Mouse (Mus musculus) urinary bladder, postnatal 36 days (tissue): ENCODE results near the gene Tmem129.

Experiments
- DNase-seq, 2 experiments: peaks; one replicate each; pipeline ENCODE4 v3.0.0; 2022; ENCODE audit warnings: low spot score in 2 of 2, mixed read lengths in 1 of 2

The Tmem129 gene

GRCm38 (mm10) chr5:33651017-33651416 lies 7.2 kb downstream of the Tmem129 start:
- DNase-seq, result no peak

DNA sequence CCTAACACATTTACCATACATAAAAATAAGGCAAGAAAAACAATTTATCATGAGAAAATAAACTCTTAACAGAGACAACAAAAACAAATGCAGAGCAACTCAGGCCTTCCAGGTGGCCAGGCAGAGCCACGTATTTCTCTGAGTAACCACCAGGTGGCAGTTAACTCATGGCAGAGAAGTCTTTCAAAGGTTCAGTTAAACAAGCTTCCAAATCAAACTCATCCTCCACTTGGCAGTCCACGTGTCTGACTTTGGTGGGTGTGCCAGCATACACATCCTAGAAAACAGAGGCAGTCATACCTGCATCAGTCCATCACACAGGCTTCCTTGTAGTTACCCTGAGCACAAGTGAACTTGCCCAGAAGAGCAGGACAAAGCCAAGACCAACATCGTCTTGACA lies 17.6 kb downstream of the Tmem129 start:
- DNase-seq, result peak in 1 of 2 experiments; percentile 27

GRCm38 (mm10) chr5:33638826-33639225 lies 19.4 kb downstream of the Tmem129 start:
- DNase-seq, result no peak

DNA sequence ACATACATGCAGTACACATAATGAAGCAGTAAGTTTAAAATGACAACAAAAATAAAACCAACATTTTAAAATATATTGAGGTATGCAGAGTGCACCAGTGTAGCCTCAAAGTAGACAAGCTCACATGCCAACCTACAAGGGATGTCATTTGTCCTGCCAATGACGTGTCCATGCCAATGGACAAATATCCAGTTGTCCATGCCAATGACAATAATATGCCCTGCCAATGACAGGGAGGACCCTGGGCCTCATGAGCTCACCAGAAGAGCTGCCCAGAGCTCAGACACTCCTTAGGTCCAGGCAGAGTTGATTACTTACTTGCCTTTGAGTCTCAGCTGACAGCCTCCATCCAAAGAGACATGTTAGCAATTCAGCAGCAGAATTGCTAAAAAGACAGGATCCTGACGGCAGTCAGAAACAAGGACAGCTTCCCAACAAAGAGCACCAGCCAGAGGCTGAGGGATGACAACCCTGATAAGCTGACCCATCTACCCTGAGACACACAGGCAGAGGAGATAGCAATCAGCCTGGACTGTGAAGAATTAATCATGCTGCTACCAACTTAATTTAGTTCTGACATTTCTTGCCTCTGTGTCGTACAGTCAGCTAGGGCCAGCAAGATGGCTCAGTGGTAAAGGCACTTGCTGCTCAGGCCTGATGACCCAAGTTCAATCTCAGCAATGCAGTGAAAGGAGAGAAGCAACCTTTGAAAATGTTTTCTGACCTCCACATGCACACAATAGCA lies 20.4 kb downstream of the Tmem129 start:
- no peak for DNase-seq

- DNase-seq, result no peak
Measured at GRCm38 (mm10) chr5:33635361-33635760, 22.9 kb downstream of the Tmem129 start.

DNA sequence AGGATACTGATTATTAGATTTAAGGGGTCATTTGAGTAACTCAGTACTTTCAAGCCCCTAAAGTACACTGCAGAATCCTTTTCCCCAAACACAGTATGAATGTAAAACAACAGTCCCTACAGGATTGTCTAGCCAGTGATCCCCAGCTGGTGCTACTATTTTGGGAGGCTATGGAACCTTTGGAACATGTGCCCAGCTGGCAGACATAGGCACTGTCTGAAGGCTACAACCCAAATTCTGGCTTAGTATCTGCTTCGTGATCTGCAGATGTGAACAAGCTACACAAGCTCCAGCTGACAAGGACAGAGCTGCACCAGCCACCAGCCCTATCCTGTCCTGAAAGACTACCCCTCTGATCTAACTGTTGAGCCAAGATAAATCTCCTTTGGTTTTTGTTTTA lies 25.7 kb downstream of the Tmem129 start:
- DNase-seq, result no peak

- no peak for DNase-seq
Measured at GRCm38 (mm10) chr5:33630615-33631014, 27.6 kb downstream of the Tmem129 start.

DNA sequence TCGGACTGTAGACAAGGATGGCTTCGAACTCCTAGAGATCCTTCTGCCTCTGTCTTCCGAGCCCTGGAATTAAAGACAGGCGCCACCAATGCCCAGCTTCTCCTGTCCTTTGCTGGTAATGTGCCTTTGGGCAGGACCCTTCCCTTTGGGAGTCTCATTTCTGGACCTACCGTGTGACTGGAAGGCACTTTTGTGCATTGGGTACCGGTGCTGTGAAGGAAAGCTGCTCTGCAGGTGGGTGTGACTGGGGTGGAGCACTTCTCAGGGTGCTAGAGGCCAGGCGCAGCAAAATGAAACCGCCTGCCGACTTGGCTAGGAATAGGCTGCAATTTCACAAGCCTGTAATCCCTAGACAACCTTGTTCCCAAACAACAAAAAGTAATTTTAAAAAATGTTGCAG lies 28.2 kb downstream of the Tmem129 start:
- DNase-seq, result peak; percentile 36 to 62

GRCm38 (mm10) chr5:33629301-33629987 lies 28.8 kb downstream of the Tmem129 start, which contains the start of the genes Fam53a and Gm9903:
TSS of gene Fam53a (minus strand) at chr5:33629635.
TSS of gene Gm9903 (plus strand) at chr5:33629925.
- peak; percentile 100 for DNase-seq

DNA sequence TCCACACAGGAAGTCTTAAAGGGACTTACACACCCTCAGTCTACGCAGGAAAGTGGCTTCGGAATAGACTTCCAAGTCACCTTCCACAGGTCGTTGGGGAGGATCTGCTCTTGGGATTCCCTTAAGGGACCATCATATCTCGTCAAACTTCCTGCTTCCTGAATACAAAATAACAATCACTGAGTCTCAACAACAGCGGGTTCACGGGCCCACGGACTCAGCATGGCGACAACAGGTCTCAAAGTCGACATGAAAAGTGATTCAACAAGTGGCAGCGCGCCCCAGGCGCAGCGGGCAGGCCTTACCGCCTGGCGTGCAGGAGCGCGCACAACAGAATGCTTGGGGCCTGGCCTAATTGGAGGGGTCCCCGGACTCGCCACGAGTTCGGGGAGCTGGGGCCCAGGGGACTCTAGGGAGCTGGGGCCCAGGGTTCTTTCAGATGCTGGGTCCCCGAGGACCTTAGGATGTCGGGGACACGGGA lies 29.4 kb downstream of the Tmem129 start:
- peak; percentile 53 to 60 for DNase-seq

DNA sequence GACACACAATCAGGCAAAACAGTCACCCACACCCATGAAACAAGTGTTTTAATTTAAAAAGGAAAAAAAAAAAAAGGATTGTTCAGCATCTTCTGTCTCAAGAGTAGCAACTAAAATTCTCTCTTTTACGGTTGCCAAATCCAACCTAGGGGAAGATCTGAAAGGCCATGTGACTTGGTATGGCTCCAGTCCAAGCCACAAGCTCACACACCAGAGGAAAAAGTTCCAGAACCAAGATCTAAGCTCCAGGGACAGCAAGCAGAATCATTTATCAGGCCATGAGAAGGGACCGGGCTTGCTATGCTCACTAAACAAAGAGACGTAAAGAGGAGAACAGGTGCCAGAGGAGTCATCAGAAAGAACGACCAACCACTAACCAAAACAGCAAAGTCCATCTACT lies 30.2 kb downstream of the Tmem129 start:
- no peak for DNase-seq

DNA sequence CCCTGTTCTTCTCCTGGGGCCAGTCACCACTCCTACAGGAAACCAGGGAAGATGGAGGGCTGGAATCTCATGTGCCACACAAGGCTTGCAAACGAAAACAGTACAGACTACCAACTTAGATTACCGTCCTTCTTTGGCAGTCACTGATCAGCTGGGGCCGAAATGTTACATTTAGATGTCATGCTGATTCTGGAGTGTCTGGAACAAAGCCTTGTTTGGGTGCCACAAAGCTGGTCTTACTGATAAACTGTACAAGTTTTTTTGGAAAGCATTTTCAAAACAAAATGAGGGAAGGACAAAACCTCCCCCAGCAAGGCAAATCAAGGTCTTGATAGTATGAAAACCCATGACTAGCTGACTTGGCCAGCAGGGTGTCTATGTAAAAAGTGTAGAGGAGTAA lies 34.5 kb downstream of the Tmem129 start:
- DNase-seq, result no peak

GRCm38 (mm10) chr5:33622671-33623070 lies 35.5 kb downstream of the Tmem129 start:
- no peak for DNase-seq

- DNase-seq, result no peak
Measured at GRCm38 (mm10) chr5:33614391-33614790, 43.8 kb downstream of the Tmem129 start.

- DNase-seq, result no peak
Measured at GRCm38 (mm10) chr5:33611795-33612194, 46.4 kb downstream of the Tmem129 start.

DNA sequence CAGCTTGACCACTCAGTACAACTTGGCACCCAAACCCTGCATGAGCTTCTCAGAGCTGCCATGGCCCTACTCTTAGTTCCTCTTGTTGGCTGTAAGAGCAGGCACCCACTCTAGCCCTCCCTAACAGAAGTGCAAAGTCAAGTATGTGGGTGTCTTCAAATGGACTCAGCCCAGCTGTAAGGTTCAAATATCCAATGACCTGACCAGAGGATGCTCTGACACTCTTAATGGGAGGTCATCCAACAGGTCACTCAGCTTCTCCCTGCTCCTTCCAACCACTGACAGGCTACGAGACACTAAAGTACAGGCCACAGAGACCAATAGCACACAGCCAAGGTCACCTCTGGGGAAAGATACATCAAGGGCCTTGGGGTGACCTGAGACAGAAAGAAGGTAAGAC lies 49.0 kb downstream of the Tmem129 start:
- DNase-seq, result no peak

DNA sequence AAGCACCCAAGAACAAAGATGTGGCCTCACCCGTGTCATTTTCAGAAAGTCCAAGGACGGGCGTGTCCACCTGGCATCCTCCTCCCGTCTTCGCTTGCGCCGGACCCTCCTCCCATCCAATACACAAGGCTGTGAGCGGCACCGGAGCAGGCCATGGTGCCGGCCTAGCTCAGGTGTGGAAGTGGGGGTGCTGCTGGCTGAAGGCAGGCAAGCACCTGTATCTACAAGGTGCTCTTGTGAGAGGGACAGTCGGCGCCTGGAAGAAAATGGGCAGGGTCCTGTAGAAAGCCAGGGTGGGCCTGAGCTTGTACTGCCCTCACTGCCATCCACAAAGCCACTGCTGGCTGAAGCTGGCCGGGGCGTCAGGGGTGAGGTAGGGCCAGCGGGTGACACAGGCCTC lies 50.8 kb downstream of the Tmem129 start:
- no peak for DNase-seq

DNA sequence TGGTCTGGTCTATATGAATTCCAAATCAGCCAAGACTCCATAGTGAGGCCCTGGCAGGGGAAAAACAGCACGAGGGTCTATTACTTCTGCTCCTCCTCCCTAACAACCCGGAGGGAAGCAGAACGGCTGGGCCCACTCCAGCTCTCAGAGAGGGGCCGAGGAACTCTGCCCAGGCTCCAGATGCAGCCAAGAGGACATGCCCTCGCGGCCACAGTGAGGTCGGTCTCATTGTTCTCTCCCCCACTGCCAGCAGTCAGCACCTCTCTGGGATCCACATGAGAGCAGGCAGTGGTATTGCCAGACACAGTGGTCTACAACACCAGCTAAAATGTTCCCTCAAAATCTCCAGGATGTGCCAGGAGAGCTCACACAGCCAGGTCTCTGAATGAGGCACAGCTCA lies 51.6 kb downstream of the Tmem129 start:
- no peak for DNase-seq

DNA sequence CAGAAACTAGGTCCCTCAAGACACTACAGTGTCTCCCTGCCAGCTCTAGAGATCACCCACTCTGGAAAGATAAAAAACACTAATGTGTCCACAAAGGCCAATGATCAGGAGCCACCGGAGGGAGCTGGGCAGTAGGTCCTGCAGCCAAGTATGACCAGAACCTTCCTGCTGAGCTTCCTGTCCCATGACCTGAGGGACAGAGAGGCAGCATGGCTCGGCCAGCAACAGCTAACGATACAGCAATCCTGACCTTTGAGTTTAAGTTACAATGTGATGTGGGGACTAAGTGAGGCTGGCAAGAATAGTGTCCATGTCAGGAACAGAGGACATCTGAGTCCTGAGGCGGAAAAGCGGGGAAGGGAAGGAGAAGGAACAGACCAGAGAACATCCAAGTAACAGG lies 52.9 kb downstream of the Tmem129 start:
- DNase-seq, result no peak
